Mouse (Mus musculus) small intestine, adult 2 months (tissue): ENCODE results near the gene Unc45a. TPM values are rescaled to one million over a fixed set of nuclear protein-coding genes. Genes with fewer than 3 reads are reported as not detected.

Experiments
- H3K27ac ChIP-seq: fragments of 200-500 bp; 2 replicates; pipeline ENCODE4 v1.5.1; 2012; ENCODE audit warnings: low read depth, low read length, control low read depth, inconsistent platforms; ENCODE audit not compliant: insufficient read depth
- H3K27me3 ChIP-seq: fragments of 200-500 bp; 2 replicates; pipeline ENCODE4 v1.6.1; 2012; ENCODE audit warnings: mild to moderate bottlenecking, moderate library complexity, low read length, inconsistent platforms; ENCODE audit not compliant: control insufficient read depth, insufficient read depth
- H3K36me3 ChIP-seq: fragments of 200-500 bp; 2 replicates; pipeline ENCODE4 v1.6.1; 2012; ENCODE audit warnings: mild to moderate bottlenecking, low read length, control low read depth, inconsistent platforms; ENCODE audit not compliant: control insufficient read depth, insufficient read depth
- H3K4me1 ChIP-seq: fragments of 200-500 bp; 2 replicates; pipeline ENCODE4 v1.6.1; 2012; ENCODE audit warnings: low read length, inconsistent platforms, mixed read lengths; ENCODE audit not compliant: control insufficient read depth, insufficient read depth, insufficient read length
- H3K4me3 ChIP-seq: fragments of 200-500 bp; 2 replicates; pipeline ENCODE4 v1.5.1; 2012; ENCODE audit warnings: low read depth, mild to moderate bottlenecking, control low read depth, inconsistent platforms, low read length, moderate library complexity
- CTCF ChIP-seq: fragments of 200-500 bp; IDR thresholded peaks from 2 replicates; pipeline ENCODE4 v1.5.1; 2012; ENCODE audit warnings: low read depth, mild to moderate bottlenecking, control low read depth, inconsistent platforms, low read length, moderate library complexity, mixed read lengths; ENCODE audit not compliant: insufficient replicate concordance, insufficient read length; ENCODE audit errors: extremely low read depth
- POLR2A ChIP-seq: fragments of 200-500 bp; IDR thresholded peaks from 2 replicates; pipeline ENCODE4 v1.6.1; 2012; ENCODE audit warnings: low read depth, mild to moderate bottlenecking, control low read depth, inconsistent platforms, low read length, moderate library complexity
- WGBS: fragments of 180-500 bp; shearing (Covaris S2); methylation state at CpG from one replicate; pipeline ENCODE4 v1.1.7; 2018; 5-methylcytosine and 5-hydroxymethylcytosine counted together
- polyA plus RNA-seq: library from polyadenylated mRNA; depleted of rRNA; stranded (reverse); fragments of >200 nt; gene quantifications from 2 replicates; pipeline ENCODE4 v1.2.3, GENCODE M21; 2012; rRNA removed

Gene Unc45a
- 37.1 and 66.6 TPM in 2 replicates for polyA plus RNA-seq

DNA sequence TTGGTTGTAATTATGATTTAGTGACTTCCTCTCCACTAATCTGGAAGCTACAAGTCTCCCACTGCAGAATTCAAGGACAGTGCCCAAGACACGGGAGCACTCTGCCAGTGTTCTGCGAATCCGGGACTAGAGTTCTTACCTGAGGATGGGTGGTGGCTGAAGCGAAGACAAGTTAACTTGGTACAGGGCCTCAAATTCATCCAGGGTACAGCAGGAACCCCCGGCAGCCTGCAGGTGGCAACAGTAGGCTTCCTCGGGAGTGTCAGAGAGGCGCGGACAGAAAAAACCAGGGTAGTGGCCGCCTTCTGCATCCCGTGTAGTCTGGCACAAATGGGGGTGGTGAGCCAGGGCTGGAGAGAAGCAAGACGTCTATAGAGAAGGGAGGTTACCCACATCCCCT, at the start of gene Unc45a:
Gene Unc45a, minus strand, starts transcription at position 213 of the 400 bp plus-strand sequence.
- Histone ChIP-seq H3K27ac (peak within 1 kb of the TSS; percentile 78), H3K4me3 (peak within 1 kb of the TSS; percentile 93), H3K36me3 (peaks cover 11% of the 10 kb centered on the region), H3K27me3 (no peaks in the 10 kb centered on the region), H3K4me1 (peaks cover 16% of the 10 kb centered on the region; the same call in 1 of the 2 replicates)
- TF ChIP-seq CTCF = peak; percentile 73
- TF ChIP-seq POLR2A = no peak
- WGBS = 1% methylated on average over 11 of the region's 11 CpGs

DNA sequence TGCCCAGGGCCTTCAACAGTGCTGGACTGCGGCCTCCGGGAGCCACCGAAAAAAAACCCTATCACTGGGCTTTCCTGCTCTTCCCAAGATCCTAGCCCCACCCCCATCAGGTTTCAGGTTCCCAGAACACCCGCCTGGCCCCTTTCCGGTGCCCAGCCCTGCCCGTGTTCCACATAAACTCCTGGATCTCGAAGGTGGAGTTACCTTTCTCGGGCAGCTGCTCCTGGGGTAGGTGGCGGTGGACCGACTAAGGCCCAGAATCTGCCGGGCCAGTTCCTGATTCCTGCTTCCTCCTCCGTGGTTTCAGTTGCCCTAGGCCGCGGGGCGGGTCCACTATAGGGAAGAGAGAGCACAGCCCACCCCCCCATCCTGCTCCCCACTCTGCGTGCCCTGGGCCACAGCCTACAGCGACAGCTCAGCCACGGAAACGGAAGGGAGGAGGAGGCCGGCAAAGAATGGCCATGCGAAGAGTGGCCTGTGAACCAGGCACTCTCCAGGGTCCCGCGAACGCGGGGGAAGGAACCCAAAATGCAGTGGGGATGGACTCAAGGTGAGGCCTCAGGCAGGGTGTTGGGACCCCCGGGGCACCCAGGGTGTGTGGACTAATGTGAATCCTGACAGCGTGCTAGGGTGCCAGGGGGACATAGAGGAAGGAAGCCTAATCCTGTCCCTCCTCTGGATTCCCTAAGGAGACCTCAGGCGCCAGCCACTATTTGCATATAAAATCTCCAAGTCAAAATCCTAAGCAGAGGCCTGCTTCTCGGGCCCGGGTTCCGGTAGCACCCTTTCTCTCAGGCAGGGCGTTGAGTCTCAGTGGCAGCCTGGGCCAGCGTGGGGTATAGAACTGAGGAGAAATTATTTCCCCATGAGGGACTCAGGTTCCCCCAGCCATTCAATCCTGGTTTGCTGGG, 47.1 kb upstream of the Unc45a start, which contains the start of gene Fes:
Gene Fes, minus strand, starts transcription at position 314 of the 911 bp plus-strand sequence.
- WGBS = 24% methylated on average over 33 of the region's 33 CpGs
- Histone ChIP-seq H3K27ac (peak within 1 kb of the TSS; percentile 65), H3K4me1 (peaks cover 10% of the 10 kb centered on the region; the same call in 1 of the 2 replicates), H3K4me3 (peak within 1 kb of the TSS; percentile 66), H3K36me3 (peaks cover 30% of the 10 kb centered on the region), H3K27me3 (no peaks in the 10 kb centered on the region)
- TF ChIP-seq POLR2A = no peak
- no peak for TF ChIP-seq CTCF

DNA sequence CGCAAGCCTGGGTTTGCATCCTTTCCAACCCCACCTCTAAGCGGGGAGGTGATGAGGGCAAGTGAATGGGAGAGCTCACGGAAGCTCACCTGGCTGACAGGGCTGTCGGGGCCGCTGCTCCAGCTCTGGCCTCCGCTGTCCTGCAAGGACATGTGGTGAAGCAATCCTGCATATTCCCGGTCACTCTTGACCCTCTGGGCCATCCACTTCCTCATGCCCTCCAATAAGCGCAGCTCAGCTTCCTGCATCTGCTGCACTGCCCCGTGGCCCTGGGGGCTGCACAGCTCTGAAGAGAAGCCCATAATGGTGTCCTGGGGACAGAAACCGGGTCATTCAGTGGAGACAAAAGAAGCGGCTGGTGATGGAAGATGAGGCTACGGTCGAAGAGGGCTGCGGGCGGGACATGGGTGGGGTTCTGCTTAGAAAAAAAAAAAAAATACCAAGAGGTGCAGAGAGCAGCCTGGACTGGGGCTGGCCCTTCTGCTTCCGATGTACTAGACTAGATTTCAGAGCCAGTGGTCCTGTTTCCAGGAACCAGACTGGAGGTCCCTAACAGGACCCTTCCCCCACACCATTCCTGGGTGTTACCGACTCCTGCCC, 46.3 kb upstream of the Unc45a start:
- no peaks in the 10 kb centered on the region for H3K27me3 ChIP-seq
- H3K36me3 ChIP-seq = peaks cover 23% of the 10 kb centered on the region
- peak overlapping the region; percentile 65 for H3K27ac ChIP-seq
- H3K4me3 ChIP-seq = peak overlapping the region; percentile 66
- WGBS = 45% methylated on average over 17 of the region's 17 CpGs
- no peak for TF ChIP-seq CTCF
- TF ChIP-seq POLR2A = no peak
- H3K4me1 ChIP-seq = peaks cover 10% of the 10 kb centered on the region; the same call in 1 of the 2 replicates

DNA sequence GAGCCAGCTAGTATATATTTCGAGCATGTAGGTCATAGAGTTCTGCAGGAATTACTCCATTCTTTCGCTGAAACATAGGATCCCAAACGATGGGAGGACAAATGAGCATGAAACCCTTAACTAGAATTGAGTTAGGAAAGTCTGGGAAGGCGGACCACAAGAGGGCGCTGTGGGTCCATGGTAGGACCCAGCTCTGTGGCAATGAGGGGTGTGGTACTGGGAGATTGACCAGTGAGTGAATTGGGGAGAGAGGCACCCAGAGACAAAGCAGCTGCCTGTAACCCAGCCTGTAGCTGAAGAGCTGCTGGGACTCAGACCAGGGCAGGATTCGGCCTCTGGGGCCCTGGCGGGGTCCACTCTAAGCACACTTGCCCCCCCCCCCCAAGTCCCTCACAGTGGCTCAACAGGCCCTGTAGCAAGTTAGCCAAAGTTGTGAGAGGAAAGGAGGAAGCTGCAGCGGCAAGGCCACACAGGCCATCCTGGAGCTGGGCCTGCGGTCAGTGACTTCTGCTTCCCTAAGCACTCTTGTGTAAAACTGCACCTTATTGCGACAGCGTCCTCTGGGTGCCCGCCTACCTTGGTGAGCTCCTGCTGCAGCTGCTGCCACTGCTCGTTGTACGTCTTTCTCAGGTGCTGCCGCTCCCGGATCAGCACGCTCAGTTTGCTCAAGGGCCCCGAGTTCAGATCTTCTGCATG, 45.6 kb upstream of the Unc45a start:
- Histone ChIP-seq H3K27ac (peak overlapping the region; percentile 65), H3K4me1 (peaks cover 10% of the 10 kb centered on the region; the same call in 1 of the 2 replicates), H3K27me3 (no peaks in the 10 kb centered on the region), H3K36me3 (peaks cover 15% of the 10 kb centered on the region), H3K4me3 (peak overlapping the region; percentile 66)
- peak; percentile 96 for TF ChIP-seq CTCF
- no peak for TF ChIP-seq POLR2A
- 31% methylated on average over 18 of the region's 18 CpGs for WGBS

DNA sequence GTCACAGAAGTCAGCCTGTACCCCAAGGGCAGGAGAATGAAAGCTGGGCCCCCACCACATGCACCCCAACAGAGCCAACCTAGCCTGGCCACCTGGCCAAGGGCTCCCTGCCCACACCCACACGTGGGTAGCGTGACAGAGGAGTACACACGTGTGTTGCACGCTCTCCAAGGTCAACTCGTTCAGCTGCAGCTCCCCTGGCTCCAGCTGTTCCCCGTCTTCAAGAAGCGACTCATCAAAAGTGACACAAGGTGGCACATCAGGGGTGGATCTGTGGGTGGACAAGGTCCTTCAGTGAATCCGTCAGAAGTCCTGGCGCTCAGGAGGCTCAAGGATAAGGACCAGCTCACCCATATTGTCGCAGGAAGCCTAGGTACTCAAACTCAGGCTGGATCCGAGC, 42.1 kb upstream of the Unc45a start:
- no peak overlapping the region for H3K4me3 ChIP-seq
- no peaks in the 10 kb centered on the region for H3K27me3 ChIP-seq
- 78% methylated on average over 11 of the region's 11 CpGs for WGBS
- no peak for TF ChIP-seq POLR2A
- no peak for TF ChIP-seq CTCF
- H3K27ac ChIP-seq = no peak overlapping the region
- H3K4me1 ChIP-seq = peaks cover 9% of the 10 kb centered on the region; the same call in 1 of the 2 replicates
- H3K36me3 ChIP-seq = 0 out of 2 replicates have a peak, but pooled peaks cover 1% of the 10 kb centered on the region

DNA sequence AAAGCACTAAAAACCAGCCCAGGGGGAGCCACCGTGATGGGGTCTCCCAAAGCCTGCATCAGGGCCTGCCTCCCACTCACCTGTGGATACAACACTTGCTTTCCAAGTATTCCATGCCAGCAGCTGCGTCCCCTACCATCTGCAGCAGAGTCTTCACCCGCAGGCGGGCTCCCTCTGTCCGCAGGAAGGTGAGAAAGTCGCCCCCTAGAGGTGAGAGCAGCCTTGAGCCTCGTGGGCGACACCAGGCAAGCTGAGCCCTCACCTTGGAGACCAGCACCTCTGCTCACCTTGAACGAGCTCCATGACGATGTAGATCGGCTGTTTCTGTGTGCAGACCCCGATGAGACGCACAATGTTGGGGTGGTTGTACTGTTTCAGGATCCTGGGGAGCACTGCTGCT, 38.7 kb upstream of the Unc45a start:
- Histone ChIP-seq H3K4me1 (peaks cover 3% of the 10 kb centered on the region; the same call in 1 of the 2 replicates), H3K27ac (no peak overlapping the region), H3K27me3 (no peaks in the 10 kb centered on the region), H3K36me3 (0 out of 2 replicates have a peak, but pooled peaks cover 1% of the 10 kb centered on the region), H3K4me3 (no peak overlapping the region)
- 51% methylated on average over 13 of the region's 13 CpGs for WGBS
- TF ChIP-seq POLR2A = no peak
- TF ChIP-seq CTCF = peak; percentile 61; the same call in 1 of the 2 replicates
